Mouse (Mus musculus): Measurements from ENCODE around the gene Nfkbib.

- TF ChIP-seq POLR2A (IDR thresholded peaks at IDR 0.05; ENCODE audit: low read depth, low read length) (no peak), CTCF (IDR thresholded peaks at IDR 0.05; ENCODE audit: borderline replicate concordance, insufficient read depth, low read length) (no peak)
Observed at GRCm38 (mm10) chr7:28794496-28794895, 27.2 kb upstream of the Nfkbib start.

Measured in embryonic fibroblast, embryonic 13.5 days (primary cell).